Mouse (Mus musculus) limb, embryonic 11.5 days (tissue): Measurements from ENCODE around the gene Numa1. TPM values are rescaled to one million over a fixed set of nuclear protein-coding genes. Genes with fewer than 3 reads are reported as not detected.
A peak's percentile ranks its signal among the peaks of the same experiment; 100 is the strongest.

Experiments used
- ATAC-seq: fragments of 200-750 bp; cut with Nextera tagmentation; 2 replicates; pipeline ENCODE4 v1.8.0; 2017; ENCODE audit warnings: low read depth; ENCODE audit not compliant: insufficient number of reproducible peaks, low FRiP score, low TSS enrichment
- DNase-seq: peaks from one replicate; pipeline ENCODE4 v3.0.0-alpha.2; 2015; ENCODE audit warnings: low spot score
- H3K27ac ChIP-seq: fragments of 300-500 bp; sonication (generic); replicated peaks from 2 replicates; pipeline ENCODE4 v1.5.1; 2014; ENCODE audit warnings: low read depth, mild to moderate bottlenecking, low read length
- H3K27me3 ChIP-seq: fragments of 300-500 bp; sonication (generic); 2 replicates; pipeline ENCODE4 v1.6.1; 2014; ENCODE audit warnings: mild to moderate bottlenecking, low read length, mixed read lengths; ENCODE audit not compliant: control insufficient read depth, insufficient read depth
- H3K36me3 ChIP-seq: fragments of 300-500 bp; sonication (generic); 2 replicates; pipeline ENCODE4 v1.6.1; 2014; ENCODE audit warnings: mild to moderate bottlenecking, low read length, moderate library complexity, mixed read lengths; ENCODE audit not compliant: control insufficient read depth, insufficient read depth
- H3K4me1 ChIP-seq: fragments of 300-500 bp; sonication (generic); 2 replicates; pipeline ENCODE4 v1.6.1; 2014; ENCODE audit warnings: low read length, mixed read lengths; ENCODE audit not compliant: control insufficient read depth, insufficient read depth
- H3K4me2 ChIP-seq: fragments of 300-500 bp; sonication (generic); 2 replicates; pipeline ENCODE4 v1.6.1; 2014; ENCODE audit warnings: low read depth, mild to moderate bottlenecking, moderate library complexity; ENCODE audit not compliant: severe bottlenecking
- H3K4me3 ChIP-seq: fragments of 300-500 bp; sonication (generic); 2 replicates; pipeline ENCODE4 v1.5.1; 2014; ENCODE audit warnings: low read depth, low read length
- H3K9ac ChIP-seq: fragments of 300-500 bp; sonication (generic); 2 replicates; pipeline ENCODE4 v1.6.1; 2014; ENCODE audit warnings: mild to moderate bottlenecking, low read length
- H3K9me3 ChIP-seq: fragments of 300-500 bp; sonication (generic); 2 replicates; pipeline ENCODE4 v1.6.1; 2016; ENCODE audit warnings: low read length; ENCODE audit not compliant: control insufficient read depth
- WGBS: fragments of 180-500 bp; shearing (Covaris S2); extraction: QIAGEN DNeasy Blood & Tissue Kit; methylation state at CpG from one replicate; pipeline ENCODE4 v1.1.7; 2014; 5-methylcytosine and 5-hydroxymethylcytosine counted together
- polyA plus RNA-seq: library from polyadenylated mRNA; unstranded; fragments of >200 nt; fragmentation: Nextera tagmentation; extraction: Ambion mirVana; gene quantifications from 2 replicates; pipeline ENCODE4 v1.2.1, GENCODE M21; 2014

Numa1 gene
- polyA plus RNA-seq, 1 experiment from 2014 or later: 130 TPM

DNA sequence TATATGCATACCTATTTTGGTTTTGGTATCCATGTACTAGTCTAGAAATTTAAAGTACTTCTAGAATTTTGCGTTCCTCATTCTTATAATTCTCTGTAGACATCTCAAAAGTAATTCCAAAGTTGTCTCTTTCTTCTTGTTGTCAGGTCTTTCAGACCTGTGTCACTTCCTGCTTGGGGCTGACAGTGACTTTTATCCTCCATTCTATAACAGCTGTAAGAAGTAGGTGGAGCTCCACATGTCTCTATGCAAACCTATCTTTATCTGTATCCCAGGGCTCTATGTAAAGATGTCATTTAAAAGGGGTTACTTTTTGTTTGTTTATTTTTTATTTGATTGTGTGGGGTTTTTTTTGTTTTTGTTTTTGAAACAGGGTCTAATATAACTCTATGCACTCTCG, 29.7 kb downstream of the Numa1 start:
- Histone ChIP-seq H3K27me3 (no peaks in the 10 kb centered on the region), H3K27ac (no peak overlapping the region), H3K4me2 (no peak overlapping the region), H3K4me3 (no peak overlapping the region), H3K4me1 (peaks cover 1% of the 10 kb centered on the region), H3K36me3 (no peaks in the 10 kb centered on the region), H3K9ac (no peak overlapping the region), H3K9me3 (no peaks in the 10 kb centered on the region)
- ATAC-seq: no peak
- 98% methylated on average over 2 of the region's 2 CpGs for WGBS
- DNase-seq: no peak

DNA sequence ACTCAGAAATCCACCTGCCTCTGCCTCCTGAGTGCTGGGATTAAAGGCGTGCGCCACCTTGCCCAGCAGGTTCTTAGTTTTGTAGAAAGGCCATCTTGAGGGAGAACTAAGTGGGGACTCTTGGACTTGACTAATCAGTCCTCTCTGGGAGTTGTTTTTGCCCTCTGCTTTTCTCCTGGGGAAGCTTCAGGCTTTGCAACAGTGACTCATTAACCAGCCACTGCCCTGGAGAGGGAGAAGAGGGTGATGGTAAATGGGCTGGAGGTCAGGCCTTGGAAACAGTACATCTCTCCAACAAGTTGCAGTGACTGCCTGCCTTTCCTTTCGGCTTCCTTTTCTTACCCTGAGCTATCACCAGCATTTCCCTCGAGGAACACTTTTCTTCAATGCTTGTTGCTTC, 30.6 kb downstream of the Numa1 start:
- Histone ChIP-seq H3K9ac (no peak overlapping the region), H3K4me2 (no peak overlapping the region), H3K4me1 (peaks cover 6% of the 10 kb centered on the region), H3K9me3 (no peaks in the 10 kb centered on the region), H3K4me3 (no peak overlapping the region), H3K36me3 (no peaks in the 10 kb centered on the region), H3K27ac (no peak overlapping the region), H3K27me3 (no peaks in the 10 kb centered on the region)
- 87% methylated on average over 4 of the region's 4 CpGs for WGBS
- DNase-seq (no peak), ATAC-seq (no peak)

DNA sequence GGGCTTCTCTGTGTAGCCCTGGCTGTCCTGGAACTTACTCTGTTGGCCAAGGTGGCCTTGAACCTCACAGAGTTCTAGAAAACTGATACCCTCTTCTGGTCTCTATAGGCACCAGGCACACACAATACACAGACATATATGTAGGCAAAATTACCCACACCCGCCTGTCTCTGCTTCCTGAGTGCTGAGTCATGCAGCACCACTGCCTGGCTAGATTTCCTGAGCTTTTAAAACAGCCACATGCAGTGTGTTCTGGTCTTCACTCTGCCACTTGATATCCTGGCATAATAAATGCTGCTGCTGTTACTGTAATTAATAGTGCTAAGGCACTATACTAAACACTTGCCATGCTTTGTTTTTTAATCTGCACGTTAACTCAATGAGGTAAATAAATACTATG, 31.7 kb downstream of the Numa1 start:
- no peak for DNase-seq
- Histone ChIP-seq H3K4me3 (no peak overlapping the region), H3K4me2 (no peak overlapping the region), H3K9me3 (no peaks in the 10 kb centered on the region), H3K4me1 (peaks cover 6% of the 10 kb centered on the region), H3K27ac (no peak overlapping the region), H3K9ac (no peak overlapping the region), H3K36me3 (no peaks in the 10 kb centered on the region), H3K27me3 (no peaks in the 10 kb centered on the region)
- ATAC-seq: no peak
- WGBS: 66% methylated on average over 2 of the region's 2 CpGs

DNA sequence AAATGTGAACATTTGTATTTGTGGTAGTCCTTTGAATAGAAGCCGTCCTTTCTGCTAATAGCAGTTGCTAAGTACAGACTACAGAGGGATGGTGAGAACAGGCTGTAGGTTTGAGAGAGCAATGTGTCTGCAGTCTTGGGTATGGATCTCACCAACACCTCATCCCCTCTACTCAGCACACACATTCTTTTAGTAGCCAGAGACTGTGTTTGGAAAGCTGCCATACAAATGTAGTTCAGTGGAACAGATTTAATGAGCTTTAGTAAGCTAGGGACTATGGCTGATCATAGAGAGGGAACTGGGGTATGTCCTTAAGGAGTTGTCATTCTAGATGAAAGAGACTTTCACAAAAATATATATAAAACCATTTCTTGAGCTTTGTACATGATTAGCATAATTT, 33.3 kb downstream of the Numa1 start:
- Histone ChIP-seq H3K27me3 (no peaks in the 10 kb centered on the region), H3K27ac (no peak overlapping the region), H3K4me1 (peaks cover 11% of the 10 kb centered on the region), H3K36me3 (no peaks in the 10 kb centered on the region), H3K9ac (no peak overlapping the region), H3K4me2 (no peak overlapping the region), H3K9me3 (no peaks in the 10 kb centered on the region), H3K4me3 (no peak overlapping the region)
- no peak for ATAC-seq
- 97% methylated on average over 1 of the region's 1 CpGs for WGBS
- no peak for DNase-seq

DNA sequence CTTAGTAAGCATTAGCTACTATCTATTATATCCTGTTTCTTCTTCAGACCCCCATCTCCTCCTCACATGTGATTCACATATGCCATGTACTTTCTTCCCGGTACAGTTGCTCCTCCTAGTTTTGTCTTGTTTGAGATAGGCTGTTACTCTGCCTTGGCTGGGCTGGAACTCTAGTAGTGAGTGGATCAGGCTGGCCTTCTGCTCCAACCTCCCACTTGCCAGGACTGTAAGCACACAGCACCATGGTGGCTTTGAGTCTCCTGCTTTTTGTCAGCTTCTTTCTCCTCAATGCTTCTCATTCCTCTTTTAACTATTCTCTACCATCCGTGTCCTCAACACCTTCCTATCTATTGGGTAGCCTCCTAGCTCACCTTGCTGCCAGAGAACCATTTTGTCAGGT, 34.8 kb downstream of the Numa1 start:
- H3K4me2 ChIP-seq: no peak overlapping the region
- H3K9ac ChIP-seq: peak overlapping the region; percentile 30; the same call in 1 of the 2 replicates
- ATAC-seq (no peak), DNase-seq (no peak)
- H3K4me3 ChIP-seq: no peak overlapping the region
- peak overlapping the region; percentile 100; the same call in 1 of the 2 replicates for H3K27ac ChIP-seq
- 63% methylated on average over 2 of the region's 2 CpGs for WGBS
- no peaks in the 10 kb centered on the region for H3K36me3 ChIP-seq
- no peaks in the 10 kb centered on the region for H3K9me3 ChIP-seq
- H3K4me1 ChIP-seq: peaks cover 19% of the 10 kb centered on the region
- H3K27me3 ChIP-seq: no peaks in the 10 kb centered on the region

DNA sequence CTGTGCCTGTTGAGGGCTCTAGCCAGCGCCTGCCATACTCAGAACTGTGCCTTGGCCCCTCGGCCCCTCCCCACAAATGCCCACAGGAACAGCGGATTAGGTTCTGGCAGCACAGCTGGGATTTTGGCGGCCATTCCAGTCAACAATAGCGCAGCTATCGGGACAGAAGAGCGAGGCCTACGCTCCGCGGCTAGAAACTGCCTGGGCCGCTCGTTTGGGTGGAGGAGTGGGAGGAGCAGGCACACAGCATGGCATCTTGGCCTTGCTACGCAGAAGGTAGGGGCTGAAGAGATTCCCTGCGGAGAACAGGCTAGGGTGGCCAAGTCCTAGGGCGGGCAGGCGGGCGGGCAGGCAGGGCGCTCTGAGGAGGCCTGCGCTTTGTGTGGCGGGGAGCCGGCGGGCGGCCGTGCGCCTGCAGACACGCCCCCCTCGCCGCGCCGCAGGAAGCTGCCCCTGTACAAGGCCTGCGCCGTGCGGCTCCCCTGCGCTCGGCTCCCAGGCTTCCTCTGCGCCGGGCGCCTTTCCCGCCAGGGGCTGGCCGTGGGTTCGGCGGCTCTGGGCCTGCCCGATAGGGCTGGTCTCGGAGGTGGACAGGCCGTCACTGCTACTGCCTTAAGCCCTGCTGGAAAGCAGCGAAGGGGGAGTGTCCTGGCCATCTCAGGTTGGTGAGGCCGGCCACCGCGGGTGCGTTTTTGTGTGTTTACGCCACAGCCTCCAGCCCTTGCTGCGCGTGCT, 36.0 kb downstream of the Numa1 start:
- peaks cover 28% of the 10 kb centered on the region for H3K4me1 ChIP-seq
- peak overlapping the region; percentile 100 for H3K27ac ChIP-seq
- no peaks in the 10 kb centered on the region for H3K27me3 ChIP-seq
- no peaks in the 10 kb centered on the region for H3K36me3 ChIP-seq
- H3K4me2 ChIP-seq: peak overlapping the region; percentile 71
- peak overlapping the region; percentile 79 for H3K4me3 ChIP-seq
- H3K9me3 ChIP-seq: no peaks in the 10 kb centered on the region
- H3K9ac ChIP-seq: peak overlapping the region; percentile 92
- DNase-seq (peak; percentile 85), ATAC-seq (peak; percentile 91)
- WGBS: under 1% methylated on average over 46 of the region's 53 CpGs

DNA sequence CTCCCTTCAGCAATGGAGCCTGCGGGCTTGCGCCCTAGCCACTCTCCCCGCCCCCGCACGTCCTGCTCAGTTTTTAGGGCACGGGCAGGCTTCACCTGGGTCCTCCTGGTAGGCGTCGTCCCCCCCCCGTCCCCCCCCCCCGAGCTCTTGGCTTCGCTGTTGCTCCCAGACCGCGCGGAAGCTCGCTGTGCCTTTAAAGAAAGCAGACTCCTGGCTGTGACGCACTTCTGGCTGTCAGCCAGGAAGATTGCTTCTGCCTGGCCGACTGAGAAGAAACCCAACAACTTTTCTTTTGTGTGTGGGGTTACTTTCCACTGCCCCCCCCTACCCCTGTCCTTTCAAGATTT, 36.5 kb downstream of the Numa1 start:
- Histone ChIP-seq H3K36me3 (no peaks in the 10 kb centered on the region), H3K4me3 (peak overlapping the region; percentile 79), H3K4me1 (peaks cover 32% of the 10 kb centered on the region), H3K4me2 (peak overlapping the region; percentile 71), H3K9me3 (no peaks in the 10 kb centered on the region), H3K27me3 (no peaks in the 10 kb centered on the region), H3K9ac (peak overlapping the region; percentile 92), H3K27ac (peak overlapping the region; percentile 100)
- DNase-seq (peak; percentile 86), ATAC-seq (no peak)
- 0% methylated on average over 7 of the region's 17 CpGs for WGBS

DNA sequence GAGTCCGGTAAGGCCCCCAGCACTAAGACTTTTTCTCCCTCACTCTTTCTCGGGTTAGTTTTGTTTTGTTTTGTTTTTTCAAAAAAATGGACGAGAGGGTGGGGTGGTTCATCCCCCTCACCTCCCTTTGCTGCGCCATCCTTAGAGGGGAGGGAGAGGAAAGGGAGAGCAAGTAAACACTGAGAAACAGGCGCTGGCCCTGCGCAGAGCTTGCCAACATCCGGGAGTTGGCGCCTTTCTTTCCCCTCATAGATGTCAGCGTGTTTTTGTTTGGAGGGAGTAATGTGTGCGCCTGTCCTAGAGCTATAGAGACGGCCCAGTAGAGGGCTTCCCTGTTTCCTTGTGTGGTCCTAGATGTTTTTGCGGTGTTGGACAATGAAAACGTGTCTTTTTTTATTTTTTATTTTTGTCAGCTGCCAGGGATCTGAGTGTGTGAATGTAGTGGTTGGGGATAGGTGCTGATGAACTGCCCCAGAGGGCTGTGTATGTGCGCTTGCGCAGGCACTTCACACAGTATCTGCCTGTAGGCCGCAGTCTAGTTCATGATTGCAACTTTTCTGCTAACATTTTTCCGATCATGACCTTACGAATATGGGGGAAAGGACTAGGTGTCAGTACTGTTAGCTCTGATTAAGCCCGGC, 37.0 kb downstream of the Numa1 start:
- Histone ChIP-seq H3K9ac (peak overlapping the region; percentile 92), H3K36me3 (no peaks in the 10 kb centered on the region), H3K9me3 (no peaks in the 10 kb centered on the region), H3K27me3 (no peaks in the 10 kb centered on the region), H3K4me3 (peak overlapping the region; percentile 79), H3K4me2 (peak overlapping the region; percentile 71), H3K4me1 (peaks cover 32% of the 10 kb centered on the region), H3K27ac (peak overlapping the region; percentile 100)
- peak; percentile 32; the same call in 1 of the 2 replicates for ATAC-seq
- DNase-seq: peak; percentile 73
- 10% methylated on average over 19 of the region's 19 CpGs for WGBS
